Mouse (Mus musculus): ENCODE data around the gene Vasn. TPM values are rescaled to one million over a fixed set of nuclear protein-coding genes. Genes with fewer than 3 reads are reported as not detected.
A peak's percentile ranks its signal among the peaks of the same experiment; 100 is the strongest.

Vasn gene
- polyA plus RNA-seq, 1 experiment from 2014 or later = 9.6 TPM

DNA sequence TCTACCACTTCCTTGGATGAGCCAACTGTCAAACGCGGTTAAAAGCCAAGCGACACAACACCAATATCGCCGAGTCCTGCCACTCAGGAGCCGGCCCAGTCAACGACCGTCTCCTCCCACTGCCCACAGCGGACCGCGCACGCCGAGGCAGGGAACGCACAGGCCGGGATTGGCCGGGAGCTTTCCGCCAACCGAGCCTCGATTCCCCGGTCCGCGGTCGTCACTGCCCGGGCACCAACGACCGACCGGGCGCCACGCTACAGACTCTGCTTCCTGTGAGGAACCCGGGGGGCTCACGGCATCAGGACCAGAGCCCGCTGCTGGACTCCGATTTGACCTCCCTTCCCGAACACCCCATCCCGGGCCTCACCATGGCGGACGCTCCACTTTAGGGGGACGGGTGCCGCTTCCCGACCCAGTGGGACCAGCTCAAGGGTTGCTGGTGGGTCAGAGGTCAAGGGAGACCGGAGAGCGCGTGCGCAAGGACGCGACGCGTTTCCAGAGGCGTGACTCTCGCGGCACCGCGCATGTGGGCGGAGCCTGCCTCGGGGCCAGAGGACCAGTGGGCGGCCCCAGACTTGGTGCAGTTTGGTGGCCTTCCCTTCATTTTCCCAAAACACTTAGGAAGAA, 15.1 kb upstream of the Vasn start, which contains the start of gene Pam16:
Pam16 (minus strand) TSS at position 508 of the 630 bp plus-strand sequence.
- H3K27ac ChIP-seq (replicated peaks) = peak within 1 kb of the TSS; percentile 90
- H3K9ac ChIP-seq (ENCODE audit: low read length) = peak within 1 kb of the TSS; percentile 85
- no peaks in the 10 kb centered on the region for H3K4me1 ChIP-seq (replicated peaks; ENCODE audit: control insufficient read depth, insufficient read depth)
- H3K4me2 ChIP-seq (replicated peaks; ENCODE audit: low read depth) = peak within 1 kb of the TSS; percentile 80
- no peaks in the 10 kb centered on the region for H3K27me3 ChIP-seq (ENCODE audit: control insufficient read depth, insufficient read depth, low read length)
- no peaks in the 10 kb centered on the region for H3K9me3 ChIP-seq (ENCODE audit: control insufficient read depth, low read length)
- DNase-seq (ENCODE audit: low spot score) = peak; percentile 91
- peak within 1 kb of the TSS; percentile 75 for H3K4me3 ChIP-seq (ENCODE audit: low read depth, low read length)
- TF ChIP-seq CTCF (IDR thresholded peaks at IDR 0.05; ENCODE audit: low read depth) = no peak
- 0 out of 2 replicates have a peak, but pooled peaks cover 3% of the 10 kb centered on the region for H3K36me3 ChIP-seq (ENCODE audit: control insufficient read depth, insufficient read depth, low read length)
- peak; percentile 93 for ATAC-seq (ENCODE audit: low FRiP score, low TSS enrichment)
- under 1% methylated on average over 55 of the region's 56 CpGs for WGBS

DNA sequence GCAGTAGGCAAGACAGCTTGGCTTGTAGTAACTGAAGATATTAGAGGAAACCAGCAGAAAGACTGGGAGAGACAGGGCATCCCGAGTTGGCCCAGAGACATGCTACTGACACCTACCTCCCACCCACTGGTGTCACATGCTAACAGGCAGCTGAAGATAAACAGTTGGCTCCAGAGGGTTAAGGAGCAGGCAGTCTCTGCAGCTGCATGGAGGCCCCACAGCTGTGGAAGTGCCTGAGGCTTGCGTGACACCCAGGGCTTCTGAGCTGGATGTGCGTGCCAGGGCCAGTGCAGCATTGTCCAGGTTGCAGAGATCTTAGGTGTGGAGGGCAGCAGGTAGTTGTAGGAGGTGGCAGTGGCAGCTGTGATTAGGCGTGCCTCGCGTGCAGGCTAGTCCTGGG, 12.6 kb upstream of the Vasn start:
- Histone ChIP-seq H3K27me3 (ENCODE audit: control insufficient read depth, insufficient read depth, low read length) (no peaks in the 10 kb centered on the region), H3K9me3 (ENCODE audit: control insufficient read depth, low read length) (no peaks in the 10 kb centered on the region), H3K27ac (replicated peaks) (no peak overlapping the region), H3K4me1 (replicated peaks; ENCODE audit: control insufficient read depth, insufficient read depth) (no peaks in the 10 kb centered on the region), H3K4me2 (replicated peaks; ENCODE audit: low read depth) (no peak overlapping the region), H3K9ac (ENCODE audit: low read length) (no peak overlapping the region), H3K36me3 (ENCODE audit: control insufficient read depth, insufficient read depth, low read length) (0 out of 2 replicates have a peak, but pooled peaks cover 3% of the 10 kb centered on the region), H3K4me3 (ENCODE audit: low read depth, low read length) (no peak overlapping the region)
- ATAC-seq (ENCODE audit: low FRiP score, low TSS enrichment) = no peak
- DNase-seq (ENCODE audit: low spot score) = no peak
- WGBS = 72% methylated on average over 6 of the region's 6 CpGs
- TF ChIP-seq CTCF (IDR thresholded peaks at IDR 0.05; ENCODE audit: low read depth) = no peak
- no peak for TF ChIP-seq EP300 (optimal IDR thresholded peaks at IDR 0.05)

- DNase-seq (ENCODE audit: low spot score) (no peak), ATAC-seq (ENCODE audit: low FRiP score, low TSS enrichment) (no peak)
- no peak overlapping the region for H3K9ac ChIP-seq (ENCODE audit: low read length)
- TF ChIP-seq CTCF (IDR thresholded peaks at IDR 0.05; ENCODE audit: low read depth) (no peak), EP300 (optimal IDR thresholded peaks at IDR 0.05) (no peak)
- H3K27ac ChIP-seq (replicated peaks) = no peak overlapping the region
- H3K36me3 ChIP-seq (ENCODE audit: control insufficient read depth, insufficient read depth, low read length) = peaks cover 3% of the 10 kb centered on the region; the same call in 1 of the 2 replicates
- no peaks in the 10 kb centered on the region for H3K9me3 ChIP-seq (ENCODE audit: control insufficient read depth, low read length)
- H3K27me3 ChIP-seq (ENCODE audit: control insufficient read depth, insufficient read depth, low read length) = no peaks in the 10 kb centered on the region
- H3K4me2 ChIP-seq (replicated peaks; ENCODE audit: low read depth) = no peak overlapping the region
- no peak overlapping the region for H3K4me3 ChIP-seq (ENCODE audit: low read depth, low read length)
- no peaks in the 10 kb centered on the region for H3K4me1 ChIP-seq (replicated peaks; ENCODE audit: control insufficient read depth, insufficient read depth)
- 89% methylated on average over 9 of the region's 9 CpGs for WGBS
Observed at GRCm38 (mm10) chr16:4628898-4629419, 10.8 kb upstream of the Vasn start.

- no peak overlapping the region for H3K27ac ChIP-seq (replicated peaks)
- H3K9me3 ChIP-seq (ENCODE audit: control insufficient read depth, low read length) = no peaks in the 10 kb centered on the region
- H3K4me2 ChIP-seq (replicated peaks; ENCODE audit: low read depth) = no peak overlapping the region
- no peak overlapping the region for H3K4me3 ChIP-seq (ENCODE audit: low read depth, low read length)
- H3K36me3 ChIP-seq (ENCODE audit: control insufficient read depth, insufficient read depth, low read length) = peaks cover 3% of the 10 kb centered on the region; the same call in 1 of the 2 replicates
- H3K4me1 ChIP-seq (replicated peaks; ENCODE audit: control insufficient read depth, insufficient read depth) = no peaks in the 10 kb centered on the region
- H3K9ac ChIP-seq (ENCODE audit: low read length) = no peak overlapping the region
- TF ChIP-seq EP300 (optimal IDR thresholded peaks at IDR 0.05) = no peak
- peak; percentile 99 for TF ChIP-seq CTCF (IDR thresholded peaks at IDR 0.05; ENCODE audit: low read depth)
- H3K27me3 ChIP-seq (ENCODE audit: control insufficient read depth, insufficient read depth, low read length) = no peaks in the 10 kb centered on the region
- ATAC-seq (ENCODE audit: low FRiP score, low TSS enrichment) (peak; percentile 59), DNase-seq (ENCODE audit: low spot score) (peak; percentile 83)
- whole genome bisulfite sequencing = 23% methylated on average over 6 of the region's 6 CpGs
Observed at GRCm38 (mm10) chr16:4629950-4630349, 9.8 kb upstream of the Vasn start.

DNA sequence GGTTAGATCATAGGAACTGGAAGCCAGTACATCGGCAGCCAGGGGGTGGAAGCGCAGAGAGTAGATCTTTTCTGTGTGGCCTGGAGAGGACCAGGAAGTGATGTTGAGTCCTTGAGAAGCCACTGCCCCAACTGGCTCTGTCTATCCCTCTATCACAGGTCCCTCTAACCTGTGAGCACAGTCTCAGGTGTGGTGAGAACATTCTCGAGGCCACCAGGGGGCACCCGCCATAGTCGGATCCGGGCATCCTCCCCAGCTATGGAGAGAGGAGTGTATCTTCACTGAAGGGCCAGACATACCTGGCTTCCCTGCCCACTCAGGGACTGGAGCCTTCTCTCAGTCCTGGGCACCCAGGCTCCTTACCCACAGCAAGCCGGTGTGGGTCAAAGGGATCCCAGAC, 7.7 kb upstream of the Vasn start:
- no peak overlapping the region for H3K4me3 ChIP-seq (ENCODE audit: low read depth, low read length)
- H3K9me3 ChIP-seq (ENCODE audit: control insufficient read depth, low read length) = no peaks in the 10 kb centered on the region
- H3K27ac ChIP-seq (replicated peaks) = no peak overlapping the region
- TF ChIP-seq CTCF (IDR thresholded peaks at IDR 0.05; ENCODE audit: low read depth) (peak; percentile 76), EP300 (optimal IDR thresholded peaks at IDR 0.05) (no peak)
- no peaks in the 10 kb centered on the region for H3K4me1 ChIP-seq (replicated peaks; ENCODE audit: control insufficient read depth, insufficient read depth)
- H3K36me3 ChIP-seq (ENCODE audit: control insufficient read depth, insufficient read depth, low read length) = peaks cover 3% of the 10 kb centered on the region
- WGBS = 37% methylated on average over 7 of the region's 7 CpGs
- DNase-seq (ENCODE audit: low spot score) (peak; percentile 74), ATAC-seq (ENCODE audit: low FRiP score, low TSS enrichment) (peak; percentile 66)
- no peaks in the 10 kb centered on the region for H3K27me3 ChIP-seq (ENCODE audit: control insufficient read depth, insufficient read depth, low read length)
- no peak overlapping the region for H3K9ac ChIP-seq (ENCODE audit: low read length)
- H3K4me2 ChIP-seq (replicated peaks; ENCODE audit: low read depth) = no peak overlapping the region

DNA sequence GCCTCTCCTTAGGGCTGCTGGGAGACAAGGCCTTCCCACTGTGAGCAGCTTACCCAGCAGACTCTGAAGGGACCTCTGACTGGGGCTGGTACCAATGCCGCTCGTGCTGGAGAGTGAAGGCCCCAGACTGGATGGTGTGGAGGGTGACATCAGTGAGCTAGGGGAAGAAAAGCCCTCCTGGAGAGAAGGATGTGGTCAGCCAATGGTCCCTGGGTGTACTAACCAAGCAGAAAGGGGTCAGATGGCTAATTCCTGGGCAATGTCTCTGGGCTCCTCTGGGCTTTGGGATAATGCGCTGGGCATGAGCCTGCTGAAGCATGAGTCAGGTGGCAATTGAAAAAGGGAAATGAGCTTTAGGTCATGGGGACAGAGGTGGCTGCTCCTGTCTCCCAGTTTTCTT, 6.1 kb upstream of the Vasn start:
- no peaks in the 10 kb centered on the region for H3K27me3 ChIP-seq (ENCODE audit: control insufficient read depth, insufficient read depth, low read length)
- 97% methylated on average over 3 of the region's 3 CpGs for WGBS
- H3K4me1 ChIP-seq (replicated peaks; ENCODE audit: control insufficient read depth, insufficient read depth) = no peaks in the 10 kb centered on the region
- no peak overlapping the region for H3K9ac ChIP-seq (ENCODE audit: low read length)
- no peak for TF ChIP-seq EP300 (optimal IDR thresholded peaks at IDR 0.05)
- no peak for TF ChIP-seq CTCF (IDR thresholded peaks at IDR 0.05; ENCODE audit: low read depth)
- no peak overlapping the region for H3K4me2 ChIP-seq (replicated peaks; ENCODE audit: low read depth)
- H3K36me3 ChIP-seq (ENCODE audit: control insufficient read depth, insufficient read depth, low read length) = no peaks in the 10 kb centered on the region; the same call in none of the 2 replicates
- H3K27ac ChIP-seq (replicated peaks) = no peak overlapping the region
- ATAC-seq (ENCODE audit: low FRiP score, low TSS enrichment) = no peak
- DNase-seq (ENCODE audit: low spot score) = no peak
- no peaks in the 10 kb centered on the region for H3K9me3 ChIP-seq (ENCODE audit: control insufficient read depth, low read length)
- no peak overlapping the region for H3K4me3 ChIP-seq (ENCODE audit: low read depth, low read length)
